Mouse (Mus musculus): ENCODE results near the gene Efr3b. TPM values are rescaled to one million over a fixed set of nuclear protein-coding genes. Genes with fewer than 3 reads are reported as not detected.

Efr3b gene
- polyA plus RNA-seq, 1 experiment from 2014 or later = 3.4 TPM

- WGBS = 22% methylated on average over 14 of the region's 14 CpGs
- no peak for ATAC-seq (ENCODE audit: insufficient read depth, low FRiP score)
- peaks cover 6% of the 10 kb centered on the region for H3K4me1 ChIP-seq (ENCODE audit: control insufficient read depth, insufficient read depth, low read length)
- H3K27me3 ChIP-seq (ENCODE audit: control insufficient read depth, insufficient read depth, low read length) = no peaks in the 10 kb centered on the region
- H3K9ac ChIP-seq (ENCODE audit: low read length) = no peak overlapping the region
- no peak overlapping the region for H3K4me2 ChIP-seq (ENCODE audit: low read depth, low read length)
- H3K36me3 ChIP-seq (ENCODE audit: control insufficient read depth, insufficient read depth, low read length) = no peaks in the 10 kb centered on the region
- H3K9me3 ChIP-seq (replicated peaks; ENCODE audit: control insufficient read depth, low read length) = no peaks in the 10 kb centered on the region
- no peak overlapping the region for H3K4me3 ChIP-seq (replicated peaks; ENCODE audit: low read length)
- no peak overlapping the region for H3K27ac ChIP-seq (ENCODE audit: low read length)
Measured at GRCm38 (mm10) chr12:3917668-3918341, 120.9 kb downstream of the Efr3b start.

GRCm38 (mm10) chr12:3915852-3916251 lies 122.9 kb downstream of the Efr3b start:
- H3K36me3 ChIP-seq (ENCODE audit: control insufficient read depth, insufficient read depth, low read length) = no peaks in the 10 kb centered on the region
- no peak overlapping the region for H3K27ac ChIP-seq (ENCODE audit: low read length)
- WGBS = 77% methylated on average over 3 of the region's 3 CpGs
- no peak overlapping the region for H3K4me2 ChIP-seq (ENCODE audit: low read depth, low read length)
- no peak for ATAC-seq (ENCODE audit: insufficient read depth, low FRiP score)
- no peak overlapping the region for H3K9ac ChIP-seq (ENCODE audit: low read length)
- no peak overlapping the region for H3K4me3 ChIP-seq (replicated peaks; ENCODE audit: low read length)
- H3K4me1 ChIP-seq (ENCODE audit: control insufficient read depth, insufficient read depth, low read length) = peaks cover 6% of the 10 kb centered on the region
- H3K9me3 ChIP-seq (replicated peaks; ENCODE audit: control insufficient read depth, low read length) = no peaks in the 10 kb centered on the region
- H3K27me3 ChIP-seq (ENCODE audit: control insufficient read depth, insufficient read depth, low read length) = no peaks in the 10 kb centered on the region

Other genes with a start within 250 kb of the Efr3b start
- 49.6 and 60.4 TPM in 2 replicates for gene Dnmt3a, start 232.9 kb downstream of the Efr3b start, polyA plus RNA-seq (2015; fragmentation: Nextera tagmentation; extraction: Ambion mirVana)
- 1.6 and 2.4 TPM in 2 replicates for gene Pomc, start 84.0 kb downstream of the Efr3b start, polyA plus RNA-seq (2015; fragmentation: Nextera tagmentation; extraction: Ambion mirVana)
- gene Dnajc27, start 43.7 kb upstream of the Efr3b start, polyA plus RNA-seq (2015; fragmentation: Nextera tagmentation; extraction: Ambion mirVana) = 5.7 and 6.1 TPM in 2 replicates
- 7.7 and 8.7 TPM in 2 replicates for gene Adcy3, start 94.2 kb upstream of the Efr3b start, polyA plus RNA-seq (2015; fragmentation: Nextera tagmentation; extraction: Ambion mirVana)
- 5.0 and 5.1 TPM in 2 replicates for gene Ptrhd1, start 195.1 kb upstream of the Efr3b start, polyA plus RNA-seq (2015; fragmentation: Nextera tagmentation; extraction: Ambion mirVana)
- 12.1 TPM in 2 replicates for gene Cenpo, start 195.4 kb upstream of the Efr3b start, polyA plus RNA-seq (2015; fragmentation: Nextera tagmentation; extraction: Ambion mirVana)